Comparison of ENCODE assay signal across 12 mouse cellular contexts in the genomic region with DNA sequence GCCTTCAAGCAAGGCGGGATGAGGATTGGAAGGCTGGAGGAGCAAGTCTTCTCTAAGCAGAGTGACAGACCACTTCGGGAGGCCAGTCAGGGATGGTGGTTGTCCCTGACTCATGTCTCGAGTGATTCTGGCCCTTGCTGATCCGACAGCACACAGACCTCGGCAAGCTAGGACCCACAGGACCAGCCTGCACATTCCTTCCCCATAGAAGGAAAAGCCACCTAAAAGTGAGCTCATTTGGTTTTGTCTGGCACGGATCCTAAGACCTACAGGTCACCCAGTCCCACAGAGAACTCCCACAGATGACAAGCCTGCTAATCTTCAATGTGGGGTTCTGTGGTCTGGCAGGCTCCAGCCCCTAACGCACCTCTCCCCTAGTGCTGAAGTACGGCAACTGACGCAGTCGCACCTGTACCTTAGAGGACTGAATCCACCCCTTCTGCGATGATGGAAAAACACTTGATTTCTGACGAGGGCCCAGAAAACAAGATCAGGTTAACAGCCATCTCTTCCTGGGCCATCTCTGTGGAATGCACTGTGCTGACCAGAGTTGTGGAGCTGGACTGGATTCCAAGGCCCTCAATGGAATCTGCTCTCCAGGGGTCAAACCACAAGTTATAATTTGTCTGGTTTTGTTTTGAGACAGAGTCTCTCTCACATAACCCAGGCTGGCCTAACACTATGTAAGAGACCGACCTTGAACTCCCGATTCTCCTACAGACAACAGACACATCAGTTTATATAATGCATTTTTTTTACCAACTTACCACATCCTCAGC. TPM values are rescaled to one million over a fixed set of nuclear protein-coding genes. Genes with fewer than 3 reads are reported as not detected.
DNase-seq lines count a peak whose midpoint lies in the region; ATAC-seq and TF ChIP-seq lines count a peak whose summit lies in the region.
"Had no signal": no experiment of that assay in that cellular context is flagged by ENCODE, and none has a peak within 500 bp of the region (broad histone marks: within the 10 kb centered on the region; RNA-seq: fewer than 3 reads in every experiment).

No protein-coding gene starts in this region.

- H3K4me1 ChIP-seq in heart, embryonic 12.5 days (replicated peaks) = peaks cover 94% of the 10 kb centered on the region
- H3K4me1 ChIP-seq in heart, postnatal 0 days (ENCODE audit: control insufficient read depth, insufficient read depth) = peaks cover 75% of the 10 kb centered on the region
- peaks cover 79% of the 10 kb centered on the region for H3K4me1 ChIP-seq in limb, embryonic 13.5 days
- peaks cover 39% of the 10 kb centered on the region for H3K4me1 ChIP-seq in hindbrain, embryonic 13.5 days (replicated peaks)
- peaks cover 40% of the 10 kb centered on the region for H3K4me1 ChIP-seq in neural tube, embryonic 15.5 days

- ATAC-seq in heart, embryonic 12.5 days (ENCODE audit: insufficient number of reproducible peaks, low FRiP score) = no peak
- no peak for ATAC-seq in heart, postnatal 0 days (ENCODE audit: insufficient read depth, low read depth)
- ATAC-seq in limb, embryonic 13.5 days (ENCODE audit: low FRiP score, low read depth) = no peak
- no peak for ATAC-seq in hindbrain, embryonic 13.5 days (ENCODE audit: low FRiP score)
- no peak for ATAC-seq in neural tube, embryonic 15.5 days (ENCODE audit: low FRiP score)
- ATAC-seq: activated CD4-positive, CD25-positive, alpha-beta regulatory T cell, adult 4 months; inflammation-experienced regulatory T-cells, adult 6 months had no signal

- 0 out of 2 replicates have a peak, but pooled peaks cover 5% of the 10 kb centered on the region for H3K36me3 ChIP-seq in heart, embryonic 12.5 days
- no peaks in the 10 kb centered on the region for H3K36me3 ChIP-seq in heart, postnatal 0 days (replicated peaks; ENCODE audit: control insufficient read depth, insufficient read depth, low read length)
- no peaks in the 10 kb centered on the region for H3K36me3 ChIP-seq in limb, embryonic 13.5 days
- no peaks in the 10 kb centered on the region for H3K36me3 ChIP-seq in hindbrain, embryonic 13.5 days
- no peaks in the 10 kb centered on the region for H3K36me3 ChIP-seq in neural tube, embryonic 15.5 days

- DNase-seq in heart, postnatal 10 days = no peak
- DNase-seq in 3T3-L1 (ENCODE audit: low read depth, low spot score) = peak; percentile 79
- no peak for DNase-seq in heart, postnatal 0 days (ENCODE audit: low spot score)
- no peak for DNase-seq in layer of hippocampus, postnatal 36 days
- DNase-seq: gastrocnemius, postnatal 14 days; right cerebral cortex, postnatal 25 days had no signal

- 0 out of 2 replicates have a peak overlapping the region, but pooled peaks have one; percentile 12 for H3K4me2 ChIP-seq in heart, embryonic 12.5 days
- H3K4me2 ChIP-seq in heart, postnatal 0 days (ENCODE audit: low read depth, low read length) = no peak overlapping the region
- H3K4me2 ChIP-seq in limb, embryonic 13.5 days (replicated peaks) = no peak overlapping the region
- no peak overlapping the region for H3K4me2 ChIP-seq in hindbrain, embryonic 13.5 days
- H3K4me2 ChIP-seq in neural tube, embryonic 15.5 days = no peak overlapping the region

- H3K27me3 ChIP-seq in heart, embryonic 12.5 days (replicated peaks) = no peaks in the 10 kb centered on the region
- H3K27me3 ChIP-seq in heart, postnatal 0 days (ENCODE audit: control insufficient read depth, insufficient read depth, low read length) = no peaks in the 10 kb centered on the region
- no peaks in the 10 kb centered on the region for H3K27me3 ChIP-seq in limb, embryonic 13.5 days
- no peaks in the 10 kb centered on the region for H3K27me3 ChIP-seq in hindbrain, embryonic 13.5 days
- H3K27me3 ChIP-seq in neural tube, embryonic 15.5 days (replicated peaks) = no peaks in the 10 kb centered on the region

- TF ChIP-seq CTCF in heart, postnatal 0 days (IDR thresholded peaks at IDR 0.05; ENCODE audit: low read depth) = no peak

- H3K27ac ChIP-seq in heart, embryonic 12.5 days (ENCODE audit: poor library complexity, severe bottlenecking) = peak overlapping the region; percentile 77
- peak overlapping the region; percentile 61 for H3K27ac ChIP-seq in heart, postnatal 0 days (ENCODE audit: low read depth)
- H3K27ac ChIP-seq in limb, embryonic 13.5 days = peak overlapping the region; percentile 28
- H3K27ac ChIP-seq in hindbrain, embryonic 13.5 days = no peak overlapping the region
- H3K27ac ChIP-seq in neural tube, embryonic 15.5 days (replicated peaks) = no peak overlapping the region

- H3K4me3 ChIP-seq in heart, embryonic 12.5 days = no peak overlapping the region
- H3K4me3 ChIP-seq in heart, postnatal 0 days (ENCODE audit: low read depth, low read length) = no peak overlapping the region
- H3K4me3 ChIP-seq in limb, embryonic 13.5 days = no peak overlapping the region
- H3K4me3 ChIP-seq in hindbrain, embryonic 13.5 days = no peak overlapping the region
- no peak overlapping the region for H3K4me3 ChIP-seq in neural tube, embryonic 15.5 days (replicated peaks)

- no peak for TF ChIP-seq EP300 in heart, postnatal 0 days (IDR thresholded peaks at IDR 0.05; ENCODE audit: low read depth)

- intact Hi-C loops in heart, postnatal 10 days (cut with DNase I) = no loop called here

- 52% methylated on average over 14 of the region's 14 CpGs for WGBS in heart, embryonic 12.5 days
- WGBS in heart, postnatal 0 days = 47% methylated on average over 14 of the region's 14 CpGs
- WGBS in limb, embryonic 13.5 days = 73% methylated on average over 14 of the region's 14 CpGs
- WGBS in hindbrain, embryonic 13.5 days = 91% methylated on average over 14 of the region's 14 CpGs
- 89% methylated on average over 14 of the region's 14 CpGs for WGBS in neural tube, embryonic 15.5 days

- peak overlapping the region; percentile 61 for H3K9ac ChIP-seq in heart, embryonic 12.5 days
- H3K9ac ChIP-seq in heart, postnatal 0 days (replicated peaks; ENCODE audit: low read depth, low read length) = no peak overlapping the region
- H3K9ac ChIP-seq in limb, embryonic 13.5 days = 0 out of 2 replicates have a peak overlapping the region, but pooled peaks have one; percentile 25
- H3K9ac ChIP-seq in hindbrain, embryonic 13.5 days = no peak overlapping the region
- no peak overlapping the region for H3K9ac ChIP-seq in neural tube, embryonic 15.5 days (replicated peaks)

- no peaks in the 10 kb centered on the region for H3K9me3 ChIP-seq in heart, embryonic 12.5 days (replicated peaks)
- H3K9me3 ChIP-seq in heart, postnatal 0 days (replicated peaks; ENCODE audit: control insufficient read depth, low read length) = no peaks in the 10 kb centered on the region
- H3K9me3 ChIP-seq in limb, embryonic 13.5 days = no peaks in the 10 kb centered on the region
- H3K9me3 ChIP-seq in hindbrain, embryonic 13.5 days = no peaks in the 10 kb centered on the region
- no peaks in the 10 kb centered on the region for H3K9me3 ChIP-seq in neural tube, embryonic 15.5 days (replicated peaks)

RNA-seq across cellular contexts. Expression of a gene that starts 39.7 kb away (rescaled TPM):
- polyA plus RNA-seq in heart, embryonic 12.5 days (2016; fragmentation: Nextera tagmentation; extraction: Ambion mirVana) = 63.6 and 65.0 TPM in 2 replicates
- 10 to 100 TPM; 70.7 to 71.9 TPM for total RNA-seq in heart, postnatal 10 days (2021)
- 53.0 and 85.3 TPM in 2 replicates for total RNA-seq in heart, postnatal 0 days (2014; rRNA removed; ENCODE audit: low replicate concordance)
- polyA plus RNA-seq in heart, postnatal 0 days (2015; fragmentation: Nextera tagmentation; extraction: Ambion mirVana) = 13.8 and 15.7 TPM in 2 replicates
- polyA plus RNA-seq in limb, embryonic 13.5 days (2015; fragmentation: Nextera tagmentation; extraction: Ambion mirVana) = 31.7 and 35.2 TPM in 2 replicates
- polyA plus RNA-seq in hindbrain, embryonic 13.5 days (2015; fragmentation: Nextera tagmentation; extraction: Ambion mirVana) = 7.0 TPM in 2 replicates
- total RNA-seq in layer of hippocampus, postnatal 36 days (2021) = 100 to 1,000 TPM in 1 of 2 experiments, 10 to 100 TPM in 1; 97.5 to 106 TPM
- polyA plus RNA-seq in neural tube, embryonic 15.5 days (2015; fragmentation: Nextera tagmentation; extraction: Ambion mirVana) = 8.0 and 19.7 TPM in 2 replicates

Comparison
In these comparisons a context has a peak if more than half of its experiments do, and no peak if none do; other contexts are left out.
1. H3K9ac ChIP-seq: peak in heart, embryonic 12.5 days (single experiment) and limb, embryonic 13.5 days (single experiment); none in heart, postnatal 0 days (single experiment), hindbrain, embryonic 13.5 days (single experiment) and neural tube, embryonic 15.5 days (single experiment).
2. H3K27ac ChIP-seq: peak in heart, embryonic 12.5 days (single experiment), heart, postnatal 0 days (single experiment) and limb, embryonic 13.5 days (single experiment); none in hindbrain, embryonic 13.5 days (single experiment) and neural tube, embryonic 15.5 days (single experiment).